Mouse (Mus musculus) right cerebral cortex, postnatal 10 days (tissue): ENCODE data around the gene Hrh2.

Source experiments
- DNase-seq, 2 experiments: peaks; one replicate each; pipeline ENCODE4 v3.0.0; 2021; ENCODE audit warnings: low spot score in 2 of 2

The Hrh2 gene

GRCm38 (mm10) chr13:54176406-54177020 lies 15.4 kb upstream of the Hrh2 start:
- no peak for DNase-seq

GRCm38 (mm10) chr13:54177346-54177745 lies 14.6 kb upstream of the Hrh2 start:
- DNase-seq: no peak

GRCm38 (mm10) chr13:54178647-54179046 lies 13.3 kb upstream of the Hrh2 start:
- DNase-seq: no peak

- DNase-seq: no peak
Measured at GRCm38 (mm10) chr13:54179971-54180370, 12.0 kb upstream of the Hrh2 start.

- no peak for DNase-seq
Measured at GRCm38 (mm10) chr13:54180461-54180860, 11.5 kb upstream of the Hrh2 start.

- no peak for DNase-seq
Measured at GRCm38 (mm10) chr13:54181318-54181717, 10.6 kb upstream of the Hrh2 start.

- DNase-seq: no peak
Measured at GRCm38 (mm10) chr13:54181947-54182346, 10.0 kb upstream of the Hrh2 start.

GRCm38 (mm10) chr13:54186394-54186793 lies 5.5 kb upstream of the Hrh2 start:
- no peak for DNase-seq

- DNase-seq: no peak
Measured at GRCm38 (mm10) chr13:54188190-54188706, 3.7 kb upstream of the Hrh2 start.

- no peak for DNase-seq
Measured at GRCm38 (mm10) chr13:54189896-54190295, 2.0 kb upstream of the Hrh2 start.

- no peak for DNase-seq
Measured at GRCm38 (mm10) chr13:54191181-54191580, 748 bp upstream of the Hrh2 start.

GRCm38 (mm10) chr13:54193580-54193979 lies 1.7 kb downstream of the Hrh2 start:
- DNase-seq: no peak

- DNase-seq: no peak
Measured at GRCm38 (mm10) chr13:54199000-54199399, 7.1 kb downstream of the Hrh2 start.

GRCm38 (mm10) chr13:54202458-54202857 lies 10.5 kb downstream of the Hrh2 start:
- DNase-seq: peak; percentile 70 to 83

- no peak for DNase-seq
Measured at GRCm38 (mm10) chr13:54203419-54203818, 11.5 kb downstream of the Hrh2 start.

- DNase-seq: no peak
Measured at GRCm38 (mm10) chr13:54205195-54205594, 13.3 kb downstream of the Hrh2 start.

- DNase-seq: no peak
Measured at GRCm38 (mm10) chr13:54206140-54206753, 14.3 kb downstream of the Hrh2 start.

- DNase-seq: no peak
Measured at GRCm38 (mm10) chr13:54209476-54210253, 17.7 kb downstream of the Hrh2 start.

GRCm38 (mm10) chr13:54211528-54212488 lies 19.9 kb downstream of the Hrh2 start:
- peak in 1 of 2 experiments; percentile 45 for DNase-seq

- no peak for DNase-seq
Measured at GRCm38 (mm10) chr13:54212516-54212915, 20.6 kb downstream of the Hrh2 start.

GRCm38 (mm10) chr13:54215266-54215665 lies 23.3 kb downstream of the Hrh2 start:
- no peak for DNase-seq
